Mouse (Mus musculus): ENCODE measurements around the gene Ppp1r9a.

Gene Ppp1r9a

DNA sequence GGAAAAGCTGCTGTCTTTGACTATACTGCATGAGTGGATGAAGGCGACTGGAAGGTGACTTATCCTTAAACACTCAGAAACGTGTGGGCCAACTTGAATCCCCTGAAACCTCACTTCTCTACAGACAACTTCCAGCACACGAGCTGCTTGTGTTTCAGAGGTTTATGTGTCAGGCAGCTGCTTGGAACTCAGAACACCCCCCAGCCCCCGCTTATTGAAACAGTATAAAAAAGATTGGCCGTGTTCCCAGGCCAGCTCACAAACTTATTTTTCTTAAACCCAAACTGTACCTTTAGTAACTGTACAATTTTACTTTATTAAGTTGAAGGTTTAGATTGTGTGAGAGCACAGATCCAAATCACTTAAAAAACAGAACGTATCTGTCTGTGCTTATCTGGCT, 53.9 kb downstream of the Ppp1r9a start:
- in situ Hi-C loops (cut with MboI, MseI): no loop called here

DNA sequence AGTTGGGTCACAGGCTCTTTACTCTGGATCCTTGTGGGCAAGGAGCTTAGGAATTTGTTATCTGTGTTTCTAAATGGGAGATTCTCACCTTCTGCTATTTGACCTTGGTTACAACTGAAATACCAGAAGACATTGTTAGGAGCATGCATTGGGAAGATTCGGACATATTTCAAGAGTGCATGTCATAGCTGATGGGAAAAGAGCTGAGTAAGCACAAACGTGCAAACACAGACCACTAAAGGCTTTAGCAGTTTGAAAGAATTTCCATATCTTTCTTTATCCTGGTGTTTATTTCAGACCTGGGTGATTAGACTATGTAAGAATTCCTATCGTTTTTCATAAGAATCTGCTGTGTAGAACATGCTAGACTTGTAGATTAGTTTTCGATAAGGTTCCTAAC, 59.5 kb downstream of the Ppp1r9a start:
- in situ Hi-C loops (cut with MboI, MseI): no loop called here

DNA sequence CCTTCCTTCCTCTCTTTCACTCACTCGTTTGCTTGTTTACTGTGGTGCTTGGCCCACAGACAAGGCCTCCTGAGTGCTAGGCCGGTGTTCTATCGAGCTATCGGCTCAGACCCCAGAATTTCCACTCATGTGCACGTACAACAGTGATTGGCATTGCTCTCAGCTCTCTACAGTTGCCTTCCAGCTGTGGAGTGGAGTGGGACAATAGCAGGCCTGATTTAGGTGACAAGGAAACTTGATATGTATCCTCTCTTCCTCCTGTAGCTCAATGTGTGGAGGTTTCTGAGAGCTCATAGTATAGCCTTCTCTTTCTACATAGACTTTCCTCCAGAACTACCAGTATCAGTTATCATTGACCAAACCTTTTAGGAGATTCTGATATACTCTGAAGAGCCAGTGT, 60.3 kb downstream of the Ppp1r9a start:
- in situ Hi-C loops (cut with MboI, MseI): no loop called here

DNA sequence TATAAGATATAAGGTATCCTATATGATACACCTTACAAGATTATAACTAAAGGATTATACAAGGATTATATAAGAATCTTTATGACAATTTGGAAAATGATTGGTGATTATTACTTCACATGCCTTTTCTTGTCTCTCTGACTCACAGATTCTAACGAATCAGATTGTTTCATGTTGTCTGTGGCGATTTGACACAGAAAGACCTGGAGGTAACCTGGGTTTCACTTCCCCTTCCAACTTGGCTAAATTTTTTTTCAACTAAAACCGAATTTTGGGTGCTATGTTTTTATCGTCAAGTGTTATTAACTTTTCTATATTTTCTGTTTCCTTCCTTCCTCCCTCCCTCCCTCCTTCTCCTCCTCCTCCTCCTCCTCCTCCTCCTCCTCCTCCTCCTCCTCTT, 64.5 kb downstream of the Ppp1r9a start:
- in situ Hi-C loops (cut with MboI, MseI): no loop called here

DNA sequence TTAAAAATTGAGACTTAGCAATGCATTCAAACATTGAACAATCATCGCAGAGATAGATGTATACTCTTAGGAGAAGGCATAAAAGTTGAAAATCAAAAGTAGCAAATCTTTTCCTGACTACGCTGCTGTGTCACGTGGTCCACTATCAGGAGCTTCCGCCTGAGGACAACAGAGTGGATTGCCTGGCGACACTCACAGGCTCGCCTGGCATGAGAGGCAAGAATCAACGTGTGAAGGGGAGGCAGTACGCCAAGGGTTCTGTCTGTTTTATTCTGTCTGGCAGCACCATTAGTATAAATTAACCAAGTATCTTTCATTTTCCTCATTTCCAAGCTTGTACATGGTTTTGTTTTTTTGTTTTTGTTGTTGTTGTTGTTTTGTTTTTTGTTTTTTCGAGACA, 68.5 kb downstream of the Ppp1r9a start:
- in situ Hi-C loops (cut with MboI, MseI): no loop called here

DNA sequence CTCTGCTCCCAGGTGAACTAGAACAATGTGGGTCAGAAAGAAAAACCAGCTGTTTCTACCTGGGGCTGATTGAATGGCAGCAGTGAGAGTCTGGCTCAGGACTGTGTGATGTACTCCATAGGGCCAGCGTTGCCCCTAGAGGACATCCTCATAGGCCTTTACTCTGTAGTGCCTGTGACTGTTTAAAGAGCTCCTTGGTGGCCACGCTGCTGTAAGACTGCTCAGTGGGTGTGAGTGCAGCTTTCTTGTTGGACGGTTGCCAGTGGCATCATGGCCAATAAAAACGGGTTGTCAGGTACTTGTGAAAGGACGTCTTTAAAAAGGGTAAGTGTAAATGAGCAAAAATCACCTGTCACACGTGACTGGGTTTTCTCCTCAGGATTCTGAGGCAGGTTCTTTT, 70.1 kb downstream of the Ppp1r9a start:
- in situ Hi-C loops (cut with MboI, MseI): no loop called here

DNA sequence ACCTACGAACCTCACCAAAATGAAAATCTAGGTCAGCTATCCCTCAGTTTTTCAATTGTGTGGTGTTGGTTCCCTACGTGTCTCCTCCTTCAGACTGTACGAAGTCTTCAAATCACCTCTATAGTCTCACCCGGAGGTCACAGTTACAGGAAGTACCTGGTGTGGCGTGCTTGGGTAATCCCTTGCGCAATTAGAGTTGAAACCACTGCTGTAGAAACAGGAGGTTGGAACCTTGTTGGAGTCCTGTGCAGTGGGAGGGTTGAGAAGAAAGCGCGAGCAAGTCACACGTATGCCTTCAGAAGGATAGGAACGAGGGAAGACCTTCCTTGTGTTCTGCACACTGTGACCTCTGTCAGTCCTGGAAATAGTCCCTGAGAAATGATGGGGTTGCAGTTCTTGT, 70.6 kb downstream of the Ppp1r9a start:
- in situ Hi-C loops (cut with MboI, MseI): no loop called here

DNA sequence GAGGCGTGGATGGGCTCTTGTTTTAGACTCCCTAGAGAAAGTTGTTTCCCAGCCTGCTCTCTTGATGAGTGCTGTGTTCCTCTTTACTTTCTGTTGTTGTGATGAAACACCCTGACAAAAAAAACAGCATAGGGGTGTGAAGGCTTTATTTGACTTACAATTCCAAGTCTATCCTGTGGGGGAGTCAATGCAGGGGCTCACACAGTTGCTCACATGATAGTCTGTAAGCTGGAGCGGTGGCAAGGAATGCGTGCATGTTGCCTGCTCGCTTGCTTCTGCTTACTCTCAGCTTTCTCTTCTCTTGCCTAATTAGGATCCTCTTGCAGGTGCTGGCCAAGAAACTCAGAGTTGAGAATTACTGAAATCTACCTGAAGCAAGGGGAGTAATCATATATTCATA, 74.8 kb downstream of the Ppp1r9a start:
- in situ Hi-C loops (cut with MboI, MseI): no loop called here

DNA sequence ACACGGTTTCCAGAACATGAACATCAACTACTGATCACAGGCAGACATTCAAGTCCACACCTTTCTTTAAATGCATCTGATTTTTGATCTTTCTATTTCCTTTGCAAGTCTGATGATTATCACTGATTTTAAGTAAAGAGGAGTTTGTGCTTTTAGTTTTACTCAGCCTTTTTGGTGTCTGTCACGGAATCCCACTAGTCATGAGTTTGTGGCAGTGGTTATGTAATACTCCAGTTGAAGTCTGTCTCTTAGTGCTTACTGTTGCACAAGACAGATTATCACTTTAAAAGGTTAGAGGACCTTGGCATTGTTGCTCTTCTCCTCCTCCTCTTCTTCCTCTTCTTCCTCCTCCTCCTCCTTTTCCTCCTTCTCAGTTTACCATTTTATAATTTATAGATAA, 75.5 kb downstream of the Ppp1r9a start:
- in situ Hi-C loops (cut with MboI, MseI): no loop called here

DNA sequence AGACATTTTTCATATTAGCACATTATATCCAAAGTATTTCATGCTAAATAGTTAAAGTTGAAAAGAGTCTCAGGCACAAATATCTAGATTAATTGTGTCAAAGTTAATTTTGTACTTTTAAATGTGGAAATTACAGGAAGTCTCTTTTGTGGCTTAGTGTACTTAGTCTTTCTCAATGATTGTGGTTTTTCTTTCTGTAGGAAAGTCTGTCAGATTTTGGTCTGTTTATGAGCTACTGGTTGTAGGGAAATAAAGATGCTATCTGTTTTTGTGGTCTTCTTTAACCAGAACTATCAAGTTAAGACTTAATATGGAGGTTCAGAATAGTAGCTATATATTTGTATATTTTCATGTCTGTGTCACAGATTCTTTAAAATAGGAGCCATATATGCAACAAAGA, 76.2 kb downstream of the Ppp1r9a start:
- in situ Hi-C loops (cut with MboI, MseI): no loop called here

DNA sequence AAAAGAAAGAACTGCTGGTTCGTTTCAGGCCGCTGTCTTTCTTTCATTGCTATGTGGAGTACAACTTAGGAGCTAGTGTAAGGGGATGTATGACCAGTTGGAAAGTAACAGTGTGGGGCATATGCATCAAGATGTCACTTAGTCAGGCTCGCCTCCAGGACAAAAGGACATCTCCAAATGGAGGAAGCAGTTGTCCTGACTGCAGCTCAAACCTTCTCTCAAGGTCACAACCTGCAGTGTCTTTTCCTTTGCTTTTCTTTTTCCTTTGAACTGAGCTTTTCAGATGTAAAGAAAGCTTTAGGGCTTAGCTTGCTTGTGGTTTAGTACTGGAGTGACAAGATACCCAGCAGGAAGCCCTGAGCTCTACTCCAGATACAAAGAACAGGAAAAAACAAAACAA, 77.4 kb downstream of the Ppp1r9a start:
- in situ Hi-C loops (cut with MboI, MseI): no loop called here

DNA sequence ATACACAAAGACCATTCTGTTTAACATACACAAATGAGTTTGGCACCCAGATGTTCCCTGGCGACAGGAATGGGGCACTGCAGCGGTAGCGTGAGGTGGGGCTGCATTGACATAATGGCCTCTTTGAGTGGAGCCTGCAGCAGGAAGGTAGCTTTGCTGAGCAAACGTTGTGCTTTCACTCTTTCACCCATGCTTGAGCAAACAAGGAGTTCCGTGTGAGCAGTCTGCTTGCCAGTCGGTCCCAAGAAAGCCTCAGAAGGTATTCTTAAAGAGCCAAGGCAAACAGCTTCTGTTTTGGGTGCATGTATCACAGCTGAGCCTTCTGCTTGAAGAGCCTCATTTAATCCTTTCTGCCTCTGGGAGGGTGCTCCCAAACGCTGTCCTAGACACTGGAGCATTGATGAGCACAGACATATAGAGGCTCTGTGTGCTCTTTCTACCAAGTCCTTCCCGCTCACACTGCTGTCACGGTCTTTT, 80.0 kb downstream of the Ppp1r9a start:
- in situ Hi-C loops (cut with MboI, MseI): no loop called here

DNA sequence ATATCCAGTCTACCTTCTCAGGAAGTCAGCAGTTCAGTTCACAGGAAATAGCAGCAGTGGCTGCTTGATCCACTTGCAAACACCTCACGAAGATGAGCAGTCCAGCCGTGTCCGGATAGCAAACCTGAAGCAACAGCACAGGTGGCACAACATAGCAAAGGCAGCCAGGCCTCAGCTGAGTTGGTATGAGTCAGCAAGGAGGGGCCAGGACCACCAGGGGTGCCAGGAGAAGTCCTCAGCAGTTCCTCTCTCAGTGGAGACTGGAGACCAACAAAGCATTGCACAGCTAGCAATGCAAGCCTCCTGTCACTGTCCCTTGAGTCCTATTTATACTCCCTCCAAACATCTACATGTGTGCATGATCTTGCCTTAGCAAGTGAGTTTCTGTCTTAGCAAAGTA, 83.0 kb downstream of the Ppp1r9a start:
- in situ Hi-C loops (cut with MboI, MseI): no loop called here

DNA sequence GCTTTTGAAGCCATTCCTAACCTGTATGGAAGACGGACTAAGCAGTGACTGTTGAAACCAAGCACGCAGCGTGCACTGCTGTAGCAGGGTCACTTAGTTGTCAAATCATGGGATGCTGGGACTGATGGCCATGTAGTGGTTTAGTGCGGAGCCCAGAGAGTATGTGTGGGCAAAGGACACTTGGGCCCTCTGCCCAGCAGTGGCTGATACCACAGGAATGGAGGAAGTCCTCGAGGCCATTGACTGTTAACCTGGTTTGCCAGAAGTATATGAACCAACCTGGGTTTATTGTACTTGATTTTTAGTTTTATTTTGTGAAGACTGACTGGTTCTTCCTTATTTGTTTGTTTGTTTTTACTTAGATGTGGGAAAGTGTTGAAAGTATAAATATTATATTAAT, 84.4 kb downstream of the Ppp1r9a start:
- in situ Hi-C loops (cut with MboI, MseI): no loop called here

DNA sequence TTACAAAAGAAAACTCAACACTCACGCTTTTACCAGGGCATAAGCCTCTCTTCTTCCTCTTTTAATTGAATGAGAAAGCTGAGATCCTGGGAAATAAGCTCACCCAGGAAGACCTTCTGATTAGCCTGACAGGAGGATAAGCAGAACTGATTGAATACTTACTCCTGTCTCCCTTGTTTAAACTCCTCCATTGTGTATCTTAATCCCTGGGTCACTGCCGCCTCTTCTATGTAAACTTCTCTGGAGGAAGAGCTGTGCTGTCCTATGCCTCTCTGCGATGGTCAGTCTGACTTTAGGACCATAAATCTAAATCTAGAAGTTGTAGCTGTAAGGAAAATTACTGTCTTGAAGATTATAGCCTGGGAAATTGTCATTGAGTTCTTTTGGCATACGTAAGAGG, 86.0 kb downstream of the Ppp1r9a start:
- in situ Hi-C loops (cut with MboI, MseI): no loop called here

DNA sequence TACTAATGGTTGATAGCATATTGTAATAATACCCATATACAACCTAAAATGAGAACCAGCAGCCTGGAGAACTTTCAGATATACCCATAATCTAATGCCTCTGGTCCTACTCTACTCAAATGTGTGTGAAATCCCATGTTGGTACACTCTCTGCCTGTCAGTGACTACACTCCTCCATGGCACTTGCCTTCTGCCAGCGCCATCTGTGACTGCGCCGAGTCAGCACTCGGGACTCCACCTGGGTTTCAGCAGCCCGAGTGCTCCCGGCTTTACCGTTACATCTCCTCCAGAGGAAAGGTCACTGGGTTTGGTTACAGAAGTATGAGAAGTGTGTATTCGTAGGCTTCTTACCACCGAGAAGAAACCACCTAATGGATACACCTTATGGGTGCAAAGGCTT, 89.6 kb downstream of the Ppp1r9a start:
- in situ Hi-C loops (cut with MboI, MseI): no loop called here

DNA sequence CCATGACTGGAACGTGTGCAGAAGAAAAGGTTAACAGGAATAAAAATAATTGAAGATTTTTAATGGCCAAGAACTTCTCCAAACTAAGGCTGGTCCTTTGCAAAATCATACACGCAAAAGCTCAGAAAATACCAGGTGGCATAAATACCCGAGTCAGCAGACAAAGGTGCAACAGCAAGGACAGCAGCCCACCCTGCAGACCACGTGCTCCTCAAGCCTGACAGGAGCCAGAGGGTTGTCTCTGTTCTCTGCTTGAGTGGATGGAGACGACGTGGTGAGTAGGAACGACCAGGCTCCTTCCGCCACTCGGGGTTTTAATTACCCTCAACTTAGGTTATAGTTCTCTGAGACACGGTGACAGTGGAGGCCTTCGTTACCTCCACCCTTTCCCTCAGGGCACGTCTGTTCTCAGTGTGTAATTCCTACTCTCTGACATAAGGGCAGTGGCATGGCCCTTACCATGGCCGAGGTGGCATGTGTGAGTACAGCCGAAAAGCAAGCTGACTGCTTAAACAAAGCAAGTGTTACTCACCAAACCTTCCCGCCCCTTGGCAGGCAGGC, 91.0 kb downstream of the Ppp1r9a start:
- in situ Hi-C loops (cut with MboI, MseI): no loop called here

DNA sequence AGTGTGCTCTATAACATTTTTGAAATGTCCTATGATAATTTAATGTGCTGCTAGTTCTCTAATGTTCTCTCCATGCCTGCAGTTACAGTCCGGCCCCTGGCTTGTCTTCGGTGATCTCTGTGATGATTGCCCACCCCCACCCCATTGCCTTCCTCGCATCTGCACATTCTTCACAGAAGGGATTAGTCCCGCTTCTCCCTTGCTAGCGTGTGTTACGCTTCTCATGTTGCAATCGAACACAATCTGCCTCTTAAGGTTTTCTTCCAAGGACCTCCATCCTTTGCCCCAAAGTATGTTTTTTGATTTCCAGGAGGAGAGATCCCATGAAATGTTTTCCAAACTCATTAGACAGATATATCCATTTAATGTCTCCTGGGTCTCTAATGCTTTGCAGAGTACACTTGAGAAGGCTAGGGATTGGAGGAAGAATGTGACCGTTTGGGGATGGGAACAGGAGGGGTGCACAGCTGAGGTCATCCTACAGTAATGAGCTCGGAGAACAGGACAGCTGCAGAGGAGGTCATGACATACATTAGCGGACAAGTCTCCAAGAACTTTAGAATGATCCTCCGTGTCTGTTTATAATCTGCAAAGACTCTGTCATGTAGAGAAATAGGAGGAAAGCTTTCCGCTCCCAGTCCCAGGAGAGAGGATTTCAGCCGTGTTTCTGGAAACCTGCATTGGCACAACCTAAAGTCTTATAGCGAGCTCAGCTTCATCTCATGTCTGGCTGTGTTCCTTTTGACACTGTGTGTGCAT, 91.6 kb downstream of the Ppp1r9a start:
- in situ Hi-C loops (cut with MboI, MseI): no loop called here

DNA sequence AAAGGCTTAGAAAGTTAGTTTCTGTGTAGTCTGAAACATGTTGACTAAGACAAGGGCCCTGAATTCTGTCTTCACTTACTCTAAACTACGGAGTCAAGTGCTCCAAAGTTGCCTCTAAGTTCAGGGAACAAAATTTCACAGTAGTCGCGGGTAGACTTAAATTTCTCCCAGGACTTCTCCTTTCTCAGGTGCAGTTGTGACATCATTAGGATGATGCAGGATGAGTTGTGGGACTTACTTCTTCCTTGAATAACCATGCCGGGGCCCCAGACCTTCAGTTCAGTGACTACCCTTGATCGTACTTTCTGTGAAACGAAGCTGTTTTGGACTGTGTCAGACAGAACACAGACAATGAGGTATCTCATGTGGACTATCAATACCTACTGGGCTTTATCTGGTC, 94.9 kb downstream of the Ppp1r9a start:
- in situ Hi-C loops (cut with MboI, MseI): no loop called here

DNA sequence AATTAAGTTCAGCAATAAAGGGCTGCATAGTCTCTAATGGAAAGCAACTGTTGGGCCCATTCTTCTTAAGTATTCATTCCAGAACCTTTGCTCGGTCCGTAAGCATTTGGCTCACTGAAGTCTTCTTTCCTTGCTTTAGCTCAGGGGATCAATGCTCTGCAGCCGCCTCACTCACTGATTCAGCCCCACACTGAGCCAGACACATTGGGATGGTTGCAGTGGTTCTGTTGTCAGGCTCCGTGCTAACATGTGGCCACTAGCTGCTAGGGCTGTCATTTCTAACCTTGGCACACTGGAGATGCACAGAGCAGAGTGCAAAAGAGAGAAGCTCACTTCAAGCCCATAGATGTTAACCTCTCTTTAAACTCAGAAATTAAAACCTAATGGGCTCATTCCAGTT, 96.2 kb downstream of the Ppp1r9a start:
- in situ Hi-C loops (cut with MboI, MseI): no loop called here

DNA sequence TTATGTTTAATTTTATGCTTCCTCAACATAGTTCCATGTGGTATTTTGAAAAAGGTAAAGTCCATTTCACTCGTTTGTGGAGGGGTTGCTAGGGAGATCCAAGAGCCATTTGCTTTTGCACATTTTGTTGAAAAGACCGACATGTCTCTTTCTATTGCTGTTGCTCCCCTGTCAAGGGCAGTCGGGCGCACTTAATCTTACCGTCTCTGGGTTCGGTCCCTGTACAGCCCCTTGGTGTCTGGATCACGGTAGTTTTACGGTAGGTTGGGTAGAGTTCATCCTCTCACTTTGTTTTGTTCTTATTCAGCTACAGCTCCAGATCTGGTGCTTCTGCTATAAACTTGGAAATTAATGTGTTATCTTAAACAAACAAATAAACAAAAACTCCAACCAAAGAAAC, 98.1 kb downstream of the Ppp1r9a start:
- in situ Hi-C loops (cut with MboI, MseI): no loop called here

DNA sequence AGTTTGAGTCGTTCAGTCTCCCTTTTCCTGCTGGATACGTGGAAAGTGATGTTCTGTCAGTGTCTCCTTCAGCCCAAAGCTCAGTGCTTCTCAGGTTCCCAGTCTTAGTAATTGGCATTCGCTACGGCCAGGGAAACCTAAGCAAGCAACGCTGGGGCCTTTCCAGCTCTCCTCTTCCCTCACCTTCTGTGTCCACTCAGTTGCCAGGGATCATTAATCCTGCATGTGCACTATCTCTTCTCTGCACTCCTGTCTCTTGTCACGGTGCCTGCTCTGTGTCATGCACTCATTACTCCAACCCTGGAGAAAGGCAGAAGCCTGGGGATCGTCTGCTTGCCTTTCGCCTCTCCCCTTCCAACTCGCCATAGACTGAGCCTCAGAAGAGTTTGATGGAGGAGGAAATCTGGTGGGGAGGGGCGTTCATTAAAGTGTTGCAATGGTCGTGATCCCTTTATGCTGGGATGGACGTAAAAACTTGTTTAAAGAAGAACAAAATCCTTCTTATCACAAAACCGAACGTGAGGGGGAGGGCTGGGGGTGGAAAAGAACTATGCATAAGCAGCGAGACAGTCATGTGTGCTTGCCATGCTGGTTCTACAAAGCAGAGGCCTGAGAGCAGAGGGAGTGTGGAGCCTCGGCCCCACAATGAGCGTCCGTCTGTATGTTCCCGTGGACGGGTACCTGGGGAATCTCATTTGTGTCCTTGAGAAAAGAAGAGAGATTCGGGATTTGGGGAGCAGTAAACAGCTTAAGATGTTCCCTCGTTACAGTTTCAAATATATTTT, 103.0 kb downstream of the Ppp1r9a start:
- in situ Hi-C loops (cut with MboI, MseI): no loop called here
